Comparison of ENCODE assay signal across 13 mouse cellular contexts in the genomic region with DNA sequence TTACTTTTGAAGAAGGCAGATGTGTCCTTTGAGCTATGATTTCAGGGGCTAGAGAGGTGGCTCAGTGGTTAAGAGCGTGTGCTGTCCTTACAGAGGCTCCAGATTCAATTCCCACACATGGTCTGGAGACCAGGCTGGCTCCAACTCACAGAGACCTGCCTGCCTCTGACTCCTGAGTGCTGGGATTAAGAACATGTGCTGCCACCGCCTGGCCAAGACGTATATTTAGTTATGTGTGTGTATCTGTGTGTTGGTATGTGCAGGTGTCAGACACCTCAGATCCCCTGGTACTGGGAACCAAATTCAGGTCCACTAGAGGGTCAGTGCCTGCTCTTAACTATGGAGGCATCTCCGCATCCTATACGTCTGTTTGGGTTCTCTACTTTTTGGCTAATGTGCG.
"Had no signal": no experiment of that assay in that cellular context is flagged by ENCODE, and none has a peak within 500 bp of the region (broad histone marks: within the 10 kb centered on the region; RNA-seq: fewer than 3 reads in every experiment).

No protein-coding gene starts in this region.

- DNase-seq: lung, adult 18-20 months; lung, embryonic 14.5 days; lung, postnatal 10 days; lung, postnatal 4 days; right cerebral cortex, postnatal 14 days; spleen, adult 18-20 months; thymus, adult 18-20 months; thymus, postnatal 14 days; thymus, postnatal 36 days had no signal

- H3K9ac ChIP-seq: lung, embryonic 14.5 days; midbrain, embryonic 13.5 days; midbrain, embryonic 15.5 days; neural tube, embryonic 12.5 days had no signal

- H3K4me3 ChIP-seq: midbrain, embryonic 10.5 days; midbrain, embryonic 13.5 days; midbrain, embryonic 15.5 days; neural tube, embryonic 12.5 days had no signal

- H3K36me3 ChIP-seq: midbrain, embryonic 10.5 days; midbrain, embryonic 13.5 days; midbrain, embryonic 15.5 days; neural tube, embryonic 12.5 days had no signal

- H3K9me3 ChIP-seq: midbrain, embryonic 10.5 days; midbrain, embryonic 13.5 days; midbrain, embryonic 15.5 days; neural tube, embryonic 12.5 days had no signal

- H3K27ac ChIP-seq: midbrain, embryonic 10.5 days; midbrain, embryonic 13.5 days; midbrain, embryonic 15.5 days; neural tube, embryonic 12.5 days had no signal

- H3K4me2 ChIP-seq: lung, embryonic 14.5 days; midbrain, embryonic 13.5 days; midbrain, embryonic 15.5 days; neural tube, embryonic 12.5 days had no signal

- ATAC-seq: midbrain, embryonic 13.5 days; midbrain, embryonic 15.5 days had no signal
